Mouse (Mus musculus) cortical plate, adult 2 months (tissue): Measurements from ENCODE around the gene Gm37240.

ENCODE experiments used
- CTCF ChIP-seq: fragments of 200-500 bp; IDR thresholded peaks from 2 replicates; pipeline ENCODE4 v1.5.1; 2011; ENCODE audit warnings: mild to moderate bottlenecking, control low read depth, low read length; ENCODE audit not compliant: insufficient read depth; ENCODE audit errors: extremely low read depth
- POLR2A ChIP-seq: fragments of 200-500 bp; IDR thresholded peaks from 2 replicates; pipeline ENCODE4 v1.6.1; 2011; ENCODE audit warnings: mild to moderate bottlenecking, low read length, control low read depth; ENCODE audit not compliant: insufficient read depth; ENCODE audit errors: extremely low read depth

DNA sequence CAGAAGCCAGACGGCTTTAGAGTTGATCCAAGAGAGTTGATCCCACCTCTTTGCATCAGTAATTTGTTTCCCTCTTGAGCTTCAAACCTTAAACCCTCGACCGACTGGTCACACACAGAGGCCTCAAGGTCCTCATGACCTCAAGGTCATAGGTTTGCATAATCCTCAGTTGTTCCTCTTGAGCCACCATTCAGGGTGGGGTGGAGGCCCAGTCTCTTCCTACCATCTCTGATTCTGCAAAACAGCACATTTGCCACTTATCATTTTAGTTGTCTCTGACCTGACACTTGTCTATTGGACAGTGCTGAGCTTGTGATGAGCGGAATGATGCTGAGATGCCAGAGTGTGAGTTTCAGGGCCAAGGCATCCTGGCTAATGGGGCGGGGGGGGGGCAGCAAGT lies 1211.6 kb downstream of the Gm37240 start:
- no peak for TF ChIP-seq CTCF
- TF ChIP-seq POLR2A = no peak
